Mouse (Mus musculus) MN1 (cell line): ENCODE results near the gene Ramp1.

Experiments used
- DNase-seq: peaks from one replicate; pipeline ENCODE4 v3.0.0-alpha.2; 2016; ENCODE audit warnings: low spot score

The Ramp1 gene

DNA sequence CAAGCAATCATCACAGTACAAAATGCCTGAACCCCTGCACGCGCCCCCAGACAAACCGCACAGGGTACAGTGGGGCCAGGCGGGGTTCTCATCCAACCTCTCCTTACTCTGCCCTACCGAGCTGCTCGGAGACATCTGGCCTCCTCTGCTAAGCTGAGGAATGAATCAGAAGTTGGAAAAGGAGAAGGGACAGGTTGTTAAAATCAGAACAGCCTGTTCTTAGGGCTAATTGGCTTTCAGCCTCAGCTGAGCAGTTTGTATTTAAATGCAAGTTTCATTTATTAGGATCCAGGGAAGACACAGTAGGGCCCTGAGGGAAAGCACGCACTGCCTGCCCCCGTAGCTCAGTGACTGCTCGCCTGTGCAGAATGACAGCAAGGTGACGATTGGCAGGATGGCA lies 20.2 kb downstream of the Ramp1 start:
- no peak for DNase-seq

DNA sequence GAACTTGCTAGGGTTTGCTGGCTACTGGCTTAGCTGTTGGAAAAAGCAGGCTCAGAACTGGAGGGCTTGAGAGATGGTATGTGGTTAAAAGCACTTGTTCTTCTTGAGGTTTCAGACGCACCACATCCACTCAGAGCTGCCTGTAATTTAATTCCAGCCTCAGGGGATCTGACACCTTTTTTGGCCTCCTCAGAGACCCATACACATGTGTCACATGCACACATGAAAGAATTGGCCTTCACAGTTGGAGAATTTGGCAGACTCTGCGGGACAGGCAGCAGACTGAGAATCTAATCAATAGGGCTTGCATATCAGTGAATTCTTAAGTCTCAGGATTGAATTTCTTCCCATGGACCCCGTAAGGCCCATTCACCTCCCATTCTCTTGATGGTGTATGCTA lies 21.5 kb downstream of the Ramp1 start:
- no peak for DNase-seq

DNA sequence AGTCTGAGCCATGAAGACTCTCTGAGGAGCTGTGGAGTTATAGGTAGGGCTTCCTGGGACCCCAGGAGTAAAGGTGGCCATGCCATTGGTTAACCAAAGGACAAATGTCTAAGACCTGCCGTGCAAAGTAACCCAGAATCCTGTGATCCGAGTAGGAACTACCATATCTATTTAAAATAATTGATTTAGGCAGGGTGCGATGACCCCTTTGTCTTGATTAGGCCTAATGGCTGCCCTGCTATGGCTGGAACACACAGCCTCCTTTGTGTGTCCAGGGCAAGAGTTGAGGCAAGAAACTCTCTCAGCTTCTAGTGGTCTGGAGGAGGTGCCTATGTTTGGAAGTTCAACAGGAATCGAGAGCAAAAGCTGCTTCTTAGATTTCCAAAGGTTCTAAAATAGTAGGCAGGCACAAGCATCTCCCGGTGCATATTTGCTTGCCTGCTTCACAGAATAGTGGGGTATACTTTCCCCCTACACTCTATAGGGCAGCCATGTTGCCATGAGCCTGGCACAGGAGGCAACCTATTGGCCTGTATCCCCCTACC lies 24.7 kb downstream of the Ramp1 start:
- DNase-seq = no peak

DNA sequence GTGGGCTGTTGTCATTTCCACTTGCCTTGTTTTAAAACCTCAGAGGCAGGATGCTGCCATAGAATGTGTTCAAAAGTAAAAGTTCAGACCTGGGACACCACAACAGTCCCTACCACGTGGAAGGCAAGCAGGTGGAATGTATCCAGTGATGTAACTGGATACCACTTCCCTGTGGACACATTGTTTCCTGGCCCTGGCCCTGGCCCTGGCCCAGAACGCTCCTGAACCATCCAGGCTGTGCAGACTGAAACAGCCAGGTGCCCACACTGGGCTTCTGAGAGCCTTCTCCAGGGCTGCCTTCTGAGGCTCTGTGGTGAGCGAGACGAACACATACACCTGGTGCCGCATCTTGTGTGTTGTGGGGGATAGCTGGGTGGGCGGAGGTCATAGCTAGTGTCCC lies 26.0 kb downstream of the Ramp1 start:
- no peak for DNase-seq

DNA sequence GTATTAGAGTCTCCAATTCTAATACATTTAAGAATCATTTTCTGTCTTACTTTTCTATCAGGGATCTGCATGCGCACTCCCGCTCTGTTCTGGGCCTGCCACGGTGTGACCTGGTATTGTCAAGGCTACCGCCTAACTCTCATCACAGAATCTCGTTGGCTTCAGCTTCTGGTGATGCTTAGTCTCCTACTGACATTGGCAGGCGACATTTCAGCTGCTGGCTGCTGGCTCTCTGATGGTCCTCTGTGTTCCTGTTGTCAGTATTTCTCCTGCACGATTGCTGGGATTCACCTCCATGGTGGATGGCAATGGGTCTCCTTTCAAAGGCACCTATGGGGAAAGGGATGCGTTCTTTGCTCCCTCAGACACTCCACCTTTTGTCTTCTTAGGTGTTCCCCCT lies 26.7 kb downstream of the Ramp1 start:
- DNase-seq = no peak

DNA sequence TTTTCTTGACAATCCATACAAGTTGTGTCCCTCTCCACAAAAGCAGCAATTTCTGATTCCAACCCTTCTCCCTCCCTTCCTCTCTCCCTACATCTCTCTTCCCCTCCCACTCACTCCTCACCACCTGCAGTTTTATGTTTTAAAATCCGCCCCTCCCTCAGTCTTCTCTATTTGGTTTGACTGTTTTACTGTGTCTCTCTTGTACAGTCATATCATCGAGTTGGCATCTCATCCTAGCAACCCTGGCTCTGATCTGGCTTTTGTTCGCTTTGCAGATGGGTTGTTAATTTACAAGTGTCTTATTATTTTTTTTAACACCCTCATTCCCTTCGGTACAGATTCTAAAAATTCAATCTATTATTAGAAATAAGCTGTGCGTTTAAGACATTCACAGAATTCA lies 27.3 kb downstream of the Ramp1 start:
- no peak for DNase-seq

DNA sequence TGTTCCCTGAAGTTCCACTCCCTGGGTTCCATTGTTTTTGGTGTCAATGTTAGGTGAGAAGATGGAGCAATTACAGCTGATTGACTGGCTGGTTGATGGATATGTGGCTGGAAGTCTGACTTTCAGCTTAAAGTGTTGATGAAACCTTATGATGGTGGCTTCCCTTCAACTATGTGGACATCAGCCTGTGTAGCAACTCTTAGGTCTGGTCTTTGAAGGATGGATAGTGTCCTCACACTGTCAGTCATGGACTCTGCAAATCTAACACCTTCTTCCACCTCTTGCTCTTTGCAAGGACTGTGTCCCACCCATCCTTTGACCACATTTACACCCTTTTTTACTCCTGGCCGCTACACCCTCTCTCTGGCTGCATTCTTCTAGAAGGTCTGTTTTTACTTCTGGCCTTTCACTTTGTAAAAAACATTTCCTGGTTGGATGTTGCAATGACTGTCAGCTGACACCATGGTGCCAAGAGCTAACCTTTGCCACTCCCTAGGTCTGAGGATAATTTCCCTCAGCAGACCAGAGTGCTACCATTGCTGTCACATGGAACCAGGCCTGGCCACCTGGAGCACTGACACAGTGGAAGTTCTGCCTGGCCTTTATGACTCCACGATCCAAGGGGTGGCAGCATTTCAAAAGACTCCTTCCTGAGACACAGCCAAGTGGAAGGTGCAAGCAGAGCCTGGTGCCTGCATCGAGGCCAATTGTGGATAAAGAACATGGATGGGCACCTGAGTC lies 27.9 kb downstream of the Ramp1 start:
- DNase-seq = no peak

DNA sequence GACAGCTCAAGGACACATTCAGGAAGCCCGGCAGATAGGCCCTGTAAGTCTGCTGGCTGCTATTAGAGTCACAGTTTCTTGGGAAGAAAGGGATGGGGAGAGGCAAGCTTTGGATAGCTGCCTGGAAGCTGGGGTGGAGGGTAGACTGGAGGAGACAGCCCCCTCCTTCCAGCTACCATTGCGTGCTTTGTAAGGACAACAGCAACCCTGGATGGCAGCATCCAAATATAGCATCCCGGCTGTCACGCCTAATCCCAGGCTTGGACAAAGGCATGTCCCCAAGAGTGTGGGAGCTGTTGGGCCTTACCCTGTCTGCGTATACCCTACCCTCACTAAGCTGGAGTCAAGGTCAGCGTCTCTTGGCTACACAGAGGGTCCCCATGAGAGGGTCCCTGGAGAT lies 29.7 kb downstream of the Ramp1 start:
- no peak for DNase-seq

DNA sequence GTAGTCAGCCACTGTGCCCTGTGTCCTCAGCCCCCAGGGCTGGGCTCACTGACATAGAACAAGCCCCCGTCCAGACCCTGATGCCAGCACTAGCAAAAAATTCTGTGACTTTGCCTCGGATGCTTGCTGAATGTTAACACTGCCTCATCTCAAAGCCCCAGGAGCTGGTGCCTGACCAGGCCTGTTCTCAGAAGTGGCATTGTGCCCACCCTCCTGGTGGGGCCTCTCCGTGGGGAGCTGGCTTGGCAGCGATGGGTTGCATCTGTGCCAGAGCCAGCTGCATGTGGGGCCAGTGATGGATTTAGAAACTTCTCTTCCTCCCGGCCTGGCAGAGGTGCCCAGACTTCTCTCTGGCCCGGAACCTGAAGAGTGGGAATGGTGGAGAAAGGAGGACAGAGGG lies 30.2 kb downstream of the Ramp1 start:
- peak; percentile 26 for DNase-seq

DNA sequence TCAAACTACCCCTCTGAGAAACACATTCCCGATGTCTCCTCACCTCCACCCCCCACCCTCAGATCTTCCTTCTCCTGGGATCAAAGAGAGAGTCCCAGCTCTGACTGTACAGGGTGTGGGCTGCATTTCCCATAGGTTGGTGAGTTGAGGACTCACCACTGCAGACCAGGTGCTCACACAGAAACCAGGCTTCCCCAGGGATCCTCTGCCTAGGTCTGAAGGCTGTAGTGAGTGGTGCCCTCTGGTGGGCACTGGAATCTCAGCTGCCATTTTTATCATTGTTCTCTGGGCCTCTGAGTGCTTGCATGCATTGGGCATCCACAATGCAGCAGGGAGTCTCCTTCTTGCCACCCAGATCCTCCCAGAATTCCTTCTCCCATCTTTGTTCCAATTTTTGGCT lies 31.5 kb downstream of the Ramp1 start:
- peak; percentile 43 for DNase-seq

DNA sequence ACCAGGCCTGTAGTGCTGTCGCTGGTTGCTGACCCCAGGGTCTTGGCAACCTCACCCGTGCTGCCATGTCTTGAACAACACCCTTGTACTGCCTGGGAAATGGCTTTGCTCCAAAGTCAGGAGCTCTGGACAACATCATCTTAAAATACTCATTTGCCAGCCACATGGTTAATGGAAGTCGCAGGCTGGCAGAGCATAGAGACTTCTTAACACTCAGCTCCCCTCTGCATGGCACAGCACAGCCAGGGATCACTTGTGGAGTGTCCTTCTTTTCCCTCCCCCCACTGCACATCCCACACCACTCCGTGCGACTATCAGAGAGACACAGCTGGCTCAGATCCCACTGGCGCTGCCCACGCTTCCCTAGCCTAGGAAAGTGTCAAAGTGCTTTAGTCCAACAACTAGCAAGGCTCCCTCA lies 32.0 kb downstream of the Ramp1 start:
- DNase-seq = peak; percentile 20

DNA sequence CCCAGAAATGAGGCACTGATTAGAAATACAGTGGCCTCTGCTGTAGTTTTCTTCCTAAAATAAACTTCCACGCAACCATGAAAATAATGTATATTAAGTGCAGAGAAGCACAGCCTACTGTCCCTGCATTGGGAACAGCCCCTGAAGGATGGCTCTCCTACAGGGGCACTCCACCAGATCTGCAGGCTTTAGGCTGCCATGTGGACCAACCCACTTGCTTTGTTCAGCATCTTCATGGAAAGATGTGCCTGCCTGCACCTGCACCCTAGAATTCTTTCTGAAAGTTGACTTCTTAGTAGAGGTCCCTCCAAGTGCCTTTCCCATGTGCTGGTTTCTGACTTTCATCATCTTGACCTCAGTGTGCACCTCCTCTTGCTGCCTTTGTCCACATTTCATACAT lies 35.6 kb downstream of the Ramp1 start:
- DNase-seq = no peak

DNA sequence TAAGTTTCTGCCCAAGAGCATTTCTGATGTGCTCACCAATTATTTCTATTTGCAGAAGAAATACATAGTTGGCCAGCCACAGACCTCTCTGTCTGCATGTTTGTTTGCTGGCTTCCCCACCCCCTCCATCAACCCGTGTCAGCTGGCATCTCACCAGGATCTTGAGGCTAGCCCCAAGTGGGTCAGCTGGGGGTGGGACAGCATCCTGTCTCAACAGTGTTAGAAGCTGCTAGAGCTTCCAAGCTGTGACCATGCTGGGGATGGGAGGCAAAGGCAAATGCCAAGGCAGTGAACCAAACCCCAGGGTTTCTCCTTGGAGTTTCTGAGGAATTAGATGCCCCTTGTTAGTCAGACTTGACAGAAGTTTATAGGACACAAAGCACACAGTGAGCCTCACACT lies 36.4 kb downstream of the Ramp1 start:
- DNase-seq = no peak

DNA sequence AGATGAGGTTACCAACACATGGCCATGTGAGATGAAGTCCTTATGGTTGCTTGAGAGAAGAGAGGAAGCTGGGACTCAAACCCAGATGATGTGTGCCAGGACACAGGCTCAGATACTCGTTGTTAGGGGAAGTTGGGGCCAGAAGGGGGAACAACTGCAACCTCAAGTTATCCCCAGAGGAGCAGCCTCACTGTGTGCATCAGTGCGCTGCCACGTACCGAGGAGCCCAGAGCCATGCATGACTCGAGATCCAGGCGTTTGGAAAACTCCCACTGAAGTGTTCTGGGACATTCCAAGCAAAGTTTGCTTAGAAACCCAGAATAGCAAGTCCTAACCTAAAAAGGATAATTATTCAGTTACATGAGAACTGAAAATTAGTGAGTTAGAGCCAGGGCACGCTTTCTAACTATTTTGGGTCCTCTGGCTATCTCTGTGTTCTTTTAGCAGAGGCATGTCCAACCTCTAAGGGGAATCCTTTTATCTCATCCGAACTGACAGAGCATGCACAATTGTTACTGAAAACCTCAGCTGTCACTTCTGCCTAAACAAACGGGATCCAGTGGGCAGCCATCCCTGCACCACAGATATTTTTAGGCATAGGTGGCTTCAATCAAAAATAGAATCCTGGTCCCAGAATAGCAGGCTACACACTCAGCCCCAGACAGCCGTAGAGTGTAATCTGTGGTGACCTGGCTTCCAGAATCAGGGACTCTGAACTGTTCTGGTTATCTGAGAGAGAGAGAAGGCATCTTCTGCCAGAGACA lies 37.1 kb downstream of the Ramp1 start:
- DNase-seq = no peak

DNA sequence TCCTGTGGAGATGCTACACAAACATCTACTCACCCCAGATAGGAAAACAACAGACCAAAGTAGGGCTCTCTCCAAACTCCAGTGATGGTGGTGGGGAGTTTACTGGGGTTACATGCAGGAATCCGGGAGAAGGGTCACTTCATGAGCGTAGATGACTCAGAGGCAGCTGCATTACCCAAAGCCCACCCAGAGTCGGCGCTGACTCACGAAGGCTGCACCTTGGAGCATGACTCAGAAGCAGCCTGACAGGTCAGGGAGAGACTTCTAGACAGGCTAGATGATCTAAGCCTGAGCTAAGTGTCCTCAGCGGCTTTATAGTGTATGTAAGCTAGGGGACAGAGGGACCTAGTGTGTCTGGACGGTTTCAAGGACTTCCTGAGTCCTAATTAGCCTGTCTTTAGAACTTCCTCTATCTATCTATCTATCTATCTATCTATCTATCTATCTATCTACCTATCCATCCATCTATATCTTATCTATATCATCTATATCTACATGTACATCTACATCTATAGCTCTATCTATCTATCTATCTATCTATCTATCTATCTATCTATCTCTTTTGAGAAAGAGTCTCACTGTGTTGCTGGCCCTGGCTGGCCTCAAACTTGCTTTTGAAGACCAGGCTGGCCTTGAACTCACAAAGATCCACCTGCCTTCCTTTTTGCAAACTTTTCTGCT lies 40.2 kb downstream of the Ramp1 start:
- DNase-seq = no peak

DNA sequence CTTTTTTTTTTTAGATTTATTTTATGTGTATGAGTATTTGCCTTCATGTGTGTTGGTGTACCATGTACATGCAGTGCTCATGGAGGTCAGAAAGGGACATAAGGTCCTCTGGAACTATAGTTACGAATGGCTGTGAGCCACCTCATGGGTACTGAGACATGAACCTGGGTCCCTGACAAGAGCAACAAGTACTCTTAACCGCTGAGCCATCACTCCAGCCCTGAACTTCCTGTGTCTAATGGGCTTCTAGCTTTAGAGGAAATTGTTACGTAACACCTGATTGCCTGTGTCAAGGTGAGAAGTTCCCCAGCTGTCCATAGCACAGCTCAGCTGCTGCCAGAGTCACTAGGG lies 40.7 kb downstream of the Ramp1 start:
- no peak for DNase-seq

DNA sequence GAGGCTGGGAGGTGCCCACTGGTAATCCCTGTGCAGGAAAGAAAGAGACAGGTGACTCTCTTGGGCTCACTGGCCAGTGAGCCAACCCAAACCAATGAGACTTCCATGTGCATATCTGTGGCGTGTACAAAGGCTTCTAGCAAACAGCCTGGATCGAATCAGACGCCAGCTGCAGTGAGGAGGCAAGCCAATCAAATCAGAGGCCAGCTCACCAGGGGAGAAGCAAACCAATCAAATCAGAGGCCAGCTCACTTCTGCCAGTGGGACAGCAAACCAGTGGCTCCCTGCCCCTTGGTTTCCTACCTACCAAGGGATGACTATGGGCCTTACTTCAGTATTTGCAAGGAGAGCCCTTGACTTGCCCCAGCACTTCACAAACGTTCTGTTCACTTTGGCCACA lies 46.9 kb downstream of the Ramp1 start:
- no peak for DNase-seq

DNA sequence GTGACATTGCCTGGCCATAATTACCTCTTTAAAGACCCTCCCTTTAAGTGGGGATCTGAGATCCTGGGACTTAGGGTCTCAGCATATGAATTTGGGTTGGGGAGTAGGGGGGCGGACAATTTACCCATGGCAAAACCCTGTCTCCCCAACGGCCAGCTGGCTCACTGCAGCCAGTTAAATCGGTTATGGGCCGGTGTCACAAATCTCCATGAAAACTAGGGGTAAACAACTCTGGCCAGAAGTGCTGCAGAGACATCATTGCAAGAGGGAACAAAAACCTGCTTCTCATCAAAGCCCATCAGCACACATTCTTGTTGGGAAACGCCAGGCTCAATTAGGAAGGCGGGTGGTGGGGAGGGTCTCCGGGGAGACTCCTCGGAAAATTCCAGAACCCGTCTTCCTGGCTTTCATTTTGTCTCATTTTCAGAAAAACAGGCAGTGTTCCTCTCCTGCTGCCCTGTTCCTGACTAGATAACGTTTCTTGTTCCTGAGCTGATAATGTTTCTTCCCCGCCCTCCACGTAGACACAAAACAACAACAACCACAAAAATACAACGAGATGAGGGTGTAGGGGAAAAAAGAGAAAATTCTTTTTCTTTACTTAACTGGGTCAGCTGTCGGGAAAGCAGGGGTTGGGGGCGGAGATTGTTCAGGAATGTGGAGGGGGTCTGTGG lies 47.9 kb downstream of the Ramp1 start:
- no peak for DNase-seq

DNA sequence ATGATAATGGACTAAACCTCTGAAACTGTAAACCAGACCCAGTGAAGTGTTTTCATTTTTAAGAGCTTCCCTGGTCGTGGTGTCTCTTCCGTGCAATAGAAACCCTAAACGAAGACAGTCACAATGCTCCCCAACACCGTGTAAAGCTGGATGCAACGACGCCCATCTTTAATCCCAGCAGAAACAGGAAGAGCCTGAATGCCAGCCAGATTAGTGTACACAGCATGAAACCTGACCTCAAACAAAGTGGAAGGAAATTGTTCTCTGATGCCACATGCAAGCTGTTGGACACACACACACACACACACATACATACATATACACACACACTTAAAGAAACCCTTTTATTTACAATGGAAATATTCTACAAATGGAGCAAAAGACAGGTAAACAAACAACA lies 51.5 kb downstream of the Ramp1 start:
- DNase-seq = no peak

DNA sequence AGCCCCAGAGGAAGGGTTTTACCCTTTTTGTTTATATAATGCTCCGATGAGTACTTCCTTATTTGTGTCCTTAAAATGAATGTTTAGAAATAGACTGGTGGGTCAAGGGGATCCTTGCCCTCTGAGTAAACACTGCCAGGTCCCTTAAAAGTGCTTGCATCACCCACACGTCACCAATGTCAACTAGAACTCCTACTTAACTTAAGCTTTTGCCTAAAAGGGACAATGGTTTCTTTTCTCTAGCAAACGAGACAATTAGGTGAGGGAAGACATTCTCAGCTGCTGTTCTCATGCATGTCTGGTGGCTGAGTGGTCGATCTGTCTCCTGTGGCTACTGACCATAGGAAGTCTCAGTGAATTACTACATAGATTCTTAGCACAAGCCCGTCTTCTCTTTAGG lies 52.3 kb downstream of the Ramp1 start:
- DNase-seq = no peak

DNA sequence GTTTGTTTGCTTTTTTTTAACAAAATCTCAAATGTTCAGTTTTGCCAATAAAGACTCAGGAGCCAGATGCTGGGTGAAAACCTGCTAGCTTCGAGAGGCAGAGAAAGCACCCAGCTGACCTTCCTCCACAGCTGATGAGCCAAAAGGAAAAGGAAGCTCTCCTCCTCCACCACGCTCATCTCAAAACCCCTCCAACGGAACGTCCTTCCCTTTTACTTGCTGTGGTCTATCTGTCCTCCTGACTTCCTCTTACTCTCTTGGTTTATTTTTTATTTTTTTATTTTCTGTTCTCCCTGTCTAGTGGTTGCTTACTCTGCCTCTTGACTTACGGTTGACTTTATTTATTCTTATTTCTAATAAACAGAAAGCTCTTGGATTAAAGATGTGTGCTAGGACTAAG lies 55.8 kb downstream of the Ramp1 start:
- no peak for DNase-seq

DNA sequence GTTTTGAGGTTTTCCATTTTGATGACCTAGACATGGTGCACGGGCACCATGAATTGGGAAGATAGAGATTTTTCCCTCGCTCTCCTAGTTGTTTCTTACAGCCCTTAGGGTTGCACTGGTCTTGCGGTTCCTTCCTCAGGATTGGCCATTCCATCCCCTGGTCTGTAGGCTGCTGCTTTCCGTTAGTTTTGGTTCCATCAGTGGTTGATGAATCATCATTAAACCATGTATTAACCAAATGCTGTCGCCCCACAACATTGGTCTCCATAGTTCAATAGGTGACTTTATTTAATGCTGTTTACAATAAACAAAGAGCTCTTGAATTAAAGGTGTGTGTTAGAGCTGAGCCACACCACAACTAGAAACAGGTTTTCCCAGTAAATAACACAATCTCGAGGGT lies 58.1 kb downstream of the Ramp1 start:
- no peak for DNase-seq

DNA sequence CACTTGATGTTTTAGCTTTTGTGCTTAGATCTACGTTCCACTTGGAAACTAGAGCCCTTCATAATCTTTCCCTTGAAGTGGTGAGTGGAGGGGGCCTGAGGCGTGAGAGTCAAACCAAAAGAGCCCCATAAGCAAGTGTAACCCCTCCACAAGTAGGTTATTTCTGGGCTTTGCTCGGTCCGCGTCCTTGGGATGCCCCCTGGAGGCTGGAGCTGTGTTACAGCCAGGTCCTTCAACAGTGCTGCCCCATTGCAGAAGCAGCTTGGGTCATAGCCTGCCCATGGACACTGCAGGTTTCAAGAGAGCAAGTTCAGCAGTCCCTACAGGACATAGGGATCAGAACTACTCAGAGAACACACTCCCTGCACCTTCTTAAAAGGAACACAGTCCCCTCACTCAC lies 59.5 kb downstream of the Ramp1 start:
- DNase-seq = no peak
